Mouse (Mus musculus) intestine, embryonic 16.5 days (tissue): ENCODE measurements around the gene Olfr885. TPM values are rescaled to one million over a fixed set of nuclear protein-coding genes. Genes with fewer than 3 reads are reported as not detected.

Experiments used
- ATAC-seq: fragments of 200-750 bp; cut with Nextera tagmentation; 2 replicates; pipeline ENCODE4 v1.8.0; 2017; ENCODE audit warnings: moderate TSS enrichment, moderate library complexity
- H3K27ac ChIP-seq: fragments of 300-500 bp; sonication (generic); 2 replicates; pipeline ENCODE4 v1.5.1; 2014; ENCODE audit warnings: mild to moderate bottlenecking, low read length
- H3K27me3 ChIP-seq: fragments of 300-500 bp; sonication (generic); replicated peaks from 2 replicates; pipeline ENCODE4 v1.6.1; 2014; ENCODE audit warnings: low read length, control low read depth, mixed read lengths; ENCODE audit not compliant: control insufficient read depth, insufficient read depth
- H3K36me3 ChIP-seq: fragments of 300-500 bp; sonication (generic); 2 replicates; pipeline ENCODE4 v1.6.1; 2014; ENCODE audit warnings: low read length, control low read depth; ENCODE audit not compliant: control insufficient read depth, insufficient read depth
- H3K4me1 ChIP-seq: fragments of 300-500 bp; sonication (generic); 2 replicates; pipeline ENCODE4 v1.6.1; 2014; ENCODE audit warnings: low read length, control low read depth, mixed read lengths; ENCODE audit not compliant: control insufficient read depth, insufficient read depth
- H3K4me2 ChIP-seq: fragments of 300-500 bp; sonication (generic); 2 replicates; pipeline ENCODE4 v1.6.1; 2014; ENCODE audit warnings: low read depth, low read length, control low read depth
- H3K4me3 ChIP-seq: fragments of 300-500 bp; sonication (generic); 2 replicates; pipeline ENCODE4 v1.5.1; 2014; ENCODE audit warnings: mild to moderate bottlenecking, low read length
- H3K9ac ChIP-seq: fragments of 300-500 bp; sonication (generic); 2 replicates; pipeline ENCODE4 v1.6.1; 2014; ENCODE audit warnings: low read depth, low read length
- H3K9me3 ChIP-seq: fragments of 300-500 bp; sonication (generic); 2 replicates; pipeline ENCODE4 v1.6.1; 2016; ENCODE audit warnings: low read length, control low read depth; ENCODE audit not compliant: control insufficient read depth
- WGBS: fragments of 180-500 bp; shearing (Covaris S2); extraction: QIAGEN DNeasy Blood & Tissue Kit; methylation state at CpG from one replicate; pipeline ENCODE4 v1.1.7; 2014; 5-methylcytosine and 5-hydroxymethylcytosine counted together
- polyA plus RNA-seq: library from polyadenylated mRNA; unstranded; fragments of >200 nt; fragmentation: Nextera tagmentation; extraction: Ambion mirVana; gene quantifications from 2 replicates; pipeline ENCODE4 v1.2.1, GENCODE M21; 2015

Olfr885 gene
- polyA plus RNA-seq, result not detected in 2 replicates

GRCm38 (mm10) chr9:38061022-38061421, at the start of gene Olfr885:
TSS of gene Olfr885 (plus strand) at chr9:38061322.
- H3K4me2 ChIP-seq, result no peak within 1 kb of the TSS
- H3K27me3 ChIP-seq, result no peaks in the 10 kb centered on the region
- H3K27ac ChIP-seq, result no peak within 1 kb of the TSS
- no peak within 1 kb of the TSS for H3K4me3 ChIP-seq
- H3K36me3 ChIP-seq, result no peaks in the 10 kb centered on the region
- no peaks in the 10 kb centered on the region for H3K4me1 ChIP-seq
- H3K9ac ChIP-seq, result no peak within 1 kb of the TSS
- WGBS, result 85% methylated on average over 3 of the region's 3 CpGs
- H3K9me3 ChIP-seq, result no peaks in the 10 kb centered on the region
- ATAC-seq, result no peak

GRCm38 (mm10) chr9:38025508-38025907, 35.6 kb upstream of the Olfr885 start, which contains the start of gene Olfr883:
TSS of gene Olfr883 (plus strand) at chr9:38025808.
- H3K27ac ChIP-seq, result no peak within 1 kb of the TSS

GRCm38 (mm10) chr9:38046255-38046654, 14.9 kb upstream of the Olfr885 start, which contains the start of gene Olfr884:
TSS of gene Olfr884 (plus strand) at chr9:38046555.
- Histone ChIP-seq H3K9ac (no peak within 1 kb of the TSS), H3K4me2 (no peak within 1 kb of the TSS), H3K27ac (no peak within 1 kb of the TSS), H3K9me3 (no peaks in the 10 kb centered on the region), H3K36me3 (no peaks in the 10 kb centered on the region), H3K27me3 (no peaks in the 10 kb centered on the region), H3K4me3 (no peak within 1 kb of the TSS), H3K4me1 (no peaks in the 10 kb centered on the region)
- ATAC-seq, result no peak
- WGBS, result 65% methylated on average over 1 of the region's 1 CpGs

More at GRCm38 (mm10) chr9:38025508-38025907, 35.6 kb upstream of the Olfr885 start, which contains the start of gene Olfr883:
- H3K9ac ChIP-seq, result no peak within 1 kb of the TSS
- H3K27me3 ChIP-seq, result no peaks in the 10 kb centered on the region
- H3K9me3 ChIP-seq, result no peaks in the 10 kb centered on the region
- 88% methylated on average over 1 of the region's 1 CpGs for WGBS
- H3K4me1 ChIP-seq, result no peaks in the 10 kb centered on the region
- no peak for ATAC-seq
- no peak within 1 kb of the TSS for H3K4me3 ChIP-seq
- no peaks in the 10 kb centered on the region for H3K36me3 ChIP-seq
- no peak within 1 kb of the TSS for H3K4me2 ChIP-seq

- no peak for ATAC-seq
- Histone ChIP-seq H3K4me1 (no peaks in the 10 kb centered on the region), H3K9ac (no peak within 1 kb of the TSS), H3K4me2 (no peak within 1 kb of the TSS), H3K27ac (no peak within 1 kb of the TSS), H3K27me3 (no peaks in the 10 kb centered on the region), H3K4me3 (no peak within 1 kb of the TSS), H3K36me3 (no peaks in the 10 kb centered on the region), H3K9me3 (no peaks in the 10 kb centered on the region)
- 75% methylated on average over 1 of the region's 1 CpGs for WGBS
Measured at GRCm38 (mm10) chr9:38083772-38084171, 22.6 kb downstream of the Olfr885 start, which contains the start of gene Olfr887. TSS of gene Olfr887 (plus strand) at chr9:38084072.

- no peak within 1 kb of the TSS for H3K27ac ChIP-seq
- H3K4me1 ChIP-seq, result no peaks in the 10 kb centered on the region
- H3K36me3 ChIP-seq, result no peaks in the 10 kb centered on the region
- H3K27me3 ChIP-seq, result no peaks in the 10 kb centered on the region
- no peak for ATAC-seq
- H3K9ac ChIP-seq, result no peak within 1 kb of the TSS
- H3K4me2 ChIP-seq, result no peak within 1 kb of the TSS
- no peaks in the 10 kb centered on the region for H3K9me3 ChIP-seq
- no peak within 1 kb of the TSS for H3K4me3 ChIP-seq
- 83% methylated on average over 1 of the region's 1 CpGs for WGBS
Measured at GRCm38 (mm10) chr9:38107828-38108227, 46.7 kb downstream of the Olfr885 start, which contains the start of gene Olfr888. TSS of gene Olfr888 (plus strand) at chr9:38108128.

Other genes starting within 250 kb of the Olfr885 start
- not detected in 2 replicates for gene Olfr877, start 207.1 kb upstream of the Olfr885 start, polyA plus RNA-seq
- gene Olfr145, start 164.6 kb upstream of the Olfr885 start, polyA plus RNA-seq, result not detected in 2 replicates
- gene Olfr878, start 143.5 kb upstream of the Olfr885 start, polyA plus RNA-seq, result not detected in 2 replicates
- gene Olfr881, start 69.5 kb upstream of the Olfr885 start, polyA plus RNA-seq, result not detected in 2 replicates
- not detected in 2 replicates for gene Olfr883, start 35.5 kb upstream of the Olfr885 start, polyA plus RNA-seq
- gene Olfr884, start 14.8 kb upstream of the Olfr885 start, polyA plus RNA-seq, result not detected in 2 replicates
- not detected in 2 replicates for gene Olfr887, start 22.8 kb downstream of the Olfr885 start, polyA plus RNA-seq
- gene Olfr888, start 46.8 kb downstream of the Olfr885 start, polyA plus RNA-seq, result not detected in 2 replicates
- gene Olfr889, start 53.9 kb downstream of the Olfr885 start, polyA plus RNA-seq, result 0.04 TPM in 2 replicates
- gene Olfr890, start 81.2 kb downstream of the Olfr885 start, polyA plus RNA-seq, result not detected in 2 replicates
- gene Olfr891, start 119.5 kb downstream of the Olfr885 start, polyA plus RNA-seq, result not detected in 2 replicates
- gene Olfr893, start 147.0 kb downstream of the Olfr885 start, polyA plus RNA-seq, result not detected in 2 replicates
- not detected in 2 replicates for gene Olfr894, start 156.7 kb downstream of the Olfr885 start, polyA plus RNA-seq
- gene Olfr143, start 191.5 kb downstream of the Olfr885 start, polyA plus RNA-seq, result not detected in 2 replicates
- not detected in 2 replicates for gene Olfr895, start 206.5 kb downstream of the Olfr885 start, polyA plus RNA-seq
- gene Olfr896-ps1, start 229.8 kb downstream of the Olfr885 start, polyA plus RNA-seq, result not detected in 2 replicates